Mouse (Mus musculus) midbrain, embryonic 10.5 days (tissue): ENCODE results near the gene Crip3. TPM values are rescaled to one million over a fixed set of nuclear protein-coding genes. Genes with fewer than 3 reads are reported as not detected.

ENCODE experiments used
- DNase-seq: peaks from one replicate; pipeline ENCODE4 v3.0.0-alpha.2; 2017; ENCODE audit warnings: low spot score
- H3K27ac ChIP-seq: fragments of 300-500 bp; sonication (generic); replicated peaks from 2 replicates; pipeline ENCODE4 v1.5.1; 2016; ENCODE audit warnings: mild to moderate bottlenecking
- H3K27me3 ChIP-seq: fragments of 300-500 bp; sonication (generic); 2 replicates; pipeline ENCODE4 v1.6.1; 2016; ENCODE audit warnings: low read depth, mild to moderate bottlenecking; ENCODE audit not compliant: poor library complexity, severe bottlenecking
- H3K36me3 ChIP-seq: fragments of 300-500 bp; sonication (generic); 2 replicates; pipeline ENCODE4 v1.6.1; 2016; ENCODE audit warnings: mild to moderate bottlenecking, moderate library complexity
- H3K4me1 ChIP-seq: fragments of 300-500 bp; sonication (generic); 2 replicates; pipeline ENCODE4 v1.6.1; 2016
- H3K4me3 ChIP-seq: fragments of 300-500 bp; sonication (generic); 2 replicates; pipeline ENCODE4 v1.5.1; 2016; ENCODE audit warnings: mild to moderate bottlenecking, moderate library complexity
- H3K9me3 ChIP-seq: fragments of 300-500 bp; sonication (generic); replicated peaks from 2 replicates; pipeline ENCODE4 v1.6.1; 2016; ENCODE audit warnings: mild to moderate bottlenecking
- WGBS: fragments of 180-500 bp; shearing (Covaris S2); methylation state at CpG from one replicate; pipeline ENCODE4 v1.1.7; 2016; 5-methylcytosine and 5-hydroxymethylcytosine counted together
- polyA plus RNA-seq: library from polyadenylated mRNA; unstranded; fragments of >200 nt; fragmentation: Nextera tagmentation; extraction: Ambion mirVana; gene quantifications from 2 replicates; pipeline ENCODE4 v1.2.1, GENCODE M21; 2016

Gene Crip3
- polyA plus RNA-seq, 1 experiment from 2014 or later, result 0.85 TPM

GRCm38 (mm10) chr17:46438298-46438873 is 9.7 kb downstream of the Crip3 start, which contains the start of gene Slc22a7:
TSS of gene Slc22a7 (minus strand) at chr17:46438457.
- H3K36me3 ChIP-seq, result no peaks in the 10 kb centered on the region
- H3K27me3 ChIP-seq, result peaks cover 71% of the 10 kb centered on the region
- peaks cover 35% of the 10 kb centered on the region for H3K4me1 ChIP-seq
- H3K4me3 ChIP-seq, result peak within 1 kb of the TSS; percentile 26; the same call in 1 of the 2 replicates
- WGBS, result 86% methylated on average over 4 of the region's 4 CpGs
- H3K9me3 ChIP-seq, result no peaks in the 10 kb centered on the region
- H3K27ac ChIP-seq, result no peak within 1 kb of the TSS
- no peak for DNase-seq

- Histone ChIP-seq H3K27ac (no peak overlapping the region), H3K4me1 (peaks cover 28% of the 10 kb centered on the region), H3K36me3 (no peaks in the 10 kb centered on the region), H3K4me3 (no peak overlapping the region), H3K9me3 (no peaks in the 10 kb centered on the region), H3K27me3 (peaks cover 75% of the 10 kb centered on the region)
- DNase-seq, result no peak
- WGBS, result 94% methylated on average over 10 of the region's 10 CpGs
Measured at GRCm38 (mm10) chr17:46439176-46439575, 10.4 kb downstream of the Crip3 start.

GRCm38 (mm10) chr17:46444839-46445579 is 16.3 kb downstream of the Crip3 start:
- peaks cover 42% of the 10 kb centered on the region for H3K4me1 ChIP-seq
- DNase-seq, result peak; percentile 42
- H3K27ac ChIP-seq, result peak overlapping the region; percentile 77
- 2% methylated on average over 50 of the region's 50 CpGs for WGBS
- H3K4me3 ChIP-seq, result peak overlapping the region; percentile 53
- no peaks in the 10 kb centered on the region for H3K9me3 ChIP-seq
- no peaks in the 10 kb centered on the region for H3K36me3 ChIP-seq
- peaks cover 68% of the 10 kb centered on the region for H3K27me3 ChIP-seq

- no peaks in the 10 kb centered on the region for H3K9me3 ChIP-seq
- peaks cover 42% of the 10 kb centered on the region for H3K4me1 ChIP-seq
- H3K27ac ChIP-seq, result 0 out of 2 replicates have a peak overlapping the region, but pooled peaks have one; percentile 6
- no peak for DNase-seq
- no peaks in the 10 kb centered on the region for H3K36me3 ChIP-seq
- H3K27me3 ChIP-seq, result peaks cover 63% of the 10 kb centered on the region
- 90% methylated on average over 16 of the region's 16 CpGs for WGBS
- H3K4me3 ChIP-seq, result peak overlapping the region; percentile 53; the same call in 1 of the 2 replicates
Measured at GRCm38 (mm10) chr17:46446264-46446663, 17.5 kb downstream of the Crip3 start.

DNA sequence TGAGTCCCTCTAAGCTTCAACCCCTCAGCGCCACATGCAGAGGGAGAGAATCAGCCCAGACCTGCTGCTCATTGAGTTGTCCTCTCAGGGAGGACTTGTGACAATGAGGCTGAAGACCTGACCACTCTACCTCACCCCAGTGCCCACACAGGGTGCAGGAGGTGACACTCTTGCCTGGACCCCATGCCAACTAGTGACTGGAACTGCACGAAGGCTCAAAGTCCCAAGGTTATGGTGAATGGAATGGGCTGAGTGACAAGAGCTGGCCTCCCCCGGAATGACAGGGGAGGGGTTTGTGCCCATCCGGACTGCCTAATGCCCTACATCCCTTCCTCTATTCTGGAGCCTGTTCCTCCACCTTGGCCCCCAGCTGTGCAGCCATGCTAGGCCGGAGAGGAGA is 24.0 kb downstream of the Crip3 start:
- 32% methylated on average over 5 of the region's 5 CpGs for WGBS
- peaks cover 45% of the 10 kb centered on the region for H3K4me1 ChIP-seq
- peak overlapping the region; percentile 81; the same call in 1 of the 2 replicates for H3K27ac ChIP-seq
- H3K9me3 ChIP-seq, result no peaks in the 10 kb centered on the region
- peaks cover 61% of the 10 kb centered on the region for H3K27me3 ChIP-seq
- H3K4me3 ChIP-seq, result 0 out of 2 replicates have a peak overlapping the region, but pooled peaks have one; percentile 2
- no peaks in the 10 kb centered on the region for H3K36me3 ChIP-seq
- no peak for DNase-seq

DNA sequence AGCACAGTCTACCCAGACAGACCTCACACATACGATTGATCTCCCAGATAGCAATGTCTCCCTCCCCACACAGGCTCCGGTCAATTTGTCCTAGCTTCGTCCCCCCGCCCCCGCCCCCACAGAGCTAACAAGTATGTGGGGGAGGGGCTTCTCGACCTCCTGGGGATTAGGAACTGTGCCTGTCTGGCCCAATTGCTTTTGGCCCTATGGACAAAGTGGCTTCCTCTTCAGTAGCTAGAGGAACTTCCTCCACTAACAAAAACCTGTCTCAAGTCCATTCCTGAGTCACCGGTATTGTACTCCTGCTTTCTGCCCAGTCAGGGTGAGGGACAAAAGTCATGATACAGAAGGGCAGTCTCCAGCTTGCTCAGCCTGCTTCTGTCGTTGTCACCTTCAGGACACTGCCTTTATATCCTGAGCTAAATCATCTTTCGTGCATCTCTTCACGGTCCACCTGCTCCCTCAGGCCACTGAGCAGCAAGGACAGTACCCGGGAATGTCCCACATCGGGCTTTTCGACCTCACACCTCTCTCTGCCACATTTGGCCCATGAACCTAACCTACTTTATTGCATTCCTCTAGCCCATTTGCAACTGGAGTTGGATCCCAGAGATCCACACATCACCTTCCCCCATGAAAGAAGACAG is 24.7 kb downstream of the Crip3 start:
- Histone ChIP-seq H3K9me3 (no peaks in the 10 kb centered on the region), H3K4me1 (peaks cover 51% of the 10 kb centered on the region), H3K27me3 (peaks cover 69% of the 10 kb centered on the region), H3K36me3 (no peaks in the 10 kb centered on the region), H3K4me3 (peak overlapping the region; percentile 58), H3K27ac (peak overlapping the region; percentile 81)
- DNase-seq, result no peak
- WGBS, result 8% methylated on average over 13 of the region's 13 CpGs

GRCm38 (mm10) chr17:46453970-46454411 is 25.3 kb downstream of the Crip3 start:
- no peaks in the 10 kb centered on the region for H3K36me3 ChIP-seq
- peaks cover 74% of the 10 kb centered on the region for H3K27me3 ChIP-seq
- no peaks in the 10 kb centered on the region for H3K9me3 ChIP-seq
- H3K4me3 ChIP-seq, result peak overlapping the region; percentile 58
- peak; percentile 33 for DNase-seq
- WGBS, result 2% methylated on average over 26 of the region's 26 CpGs
- H3K4me1 ChIP-seq, result peaks cover 53% of the 10 kb centered on the region
- H3K27ac ChIP-seq, result peak overlapping the region; percentile 81

GRCm38 (mm10) chr17:46454539-46454938 is 25.8 kb downstream of the Crip3 start:
- no peaks in the 10 kb centered on the region for H3K36me3 ChIP-seq
- no peaks in the 10 kb centered on the region for H3K9me3 ChIP-seq
- DNase-seq, result peak; percentile 35
- H3K27ac ChIP-seq, result peak overlapping the region; percentile 81
- H3K4me1 ChIP-seq, result peaks cover 53% of the 10 kb centered on the region
- H3K27me3 ChIP-seq, result peaks cover 80% of the 10 kb centered on the region
- under 1% methylated on average over 9 of the region's 9 CpGs for WGBS
- peak overlapping the region; percentile 58 for H3K4me3 ChIP-seq

GRCm38 (mm10) chr17:46455110-46455691 is 26.5 kb downstream of the Crip3 start:
- Histone ChIP-seq H3K9me3 (no peaks in the 10 kb centered on the region), H3K4me1 (peaks cover 53% of the 10 kb centered on the region), H3K27me3 (peaks cover 86% of the 10 kb centered on the region), H3K36me3 (0 out of 2 replicates have a peak, but pooled peaks cover 4% of the 10 kb centered on the region), H3K4me3 (peak overlapping the region; percentile 58), H3K27ac (peak overlapping the region; percentile 81)
- WGBS, result 2% methylated on average over 33 of the region's 33 CpGs
- peak; percentile 65 for DNase-seq

DNA sequence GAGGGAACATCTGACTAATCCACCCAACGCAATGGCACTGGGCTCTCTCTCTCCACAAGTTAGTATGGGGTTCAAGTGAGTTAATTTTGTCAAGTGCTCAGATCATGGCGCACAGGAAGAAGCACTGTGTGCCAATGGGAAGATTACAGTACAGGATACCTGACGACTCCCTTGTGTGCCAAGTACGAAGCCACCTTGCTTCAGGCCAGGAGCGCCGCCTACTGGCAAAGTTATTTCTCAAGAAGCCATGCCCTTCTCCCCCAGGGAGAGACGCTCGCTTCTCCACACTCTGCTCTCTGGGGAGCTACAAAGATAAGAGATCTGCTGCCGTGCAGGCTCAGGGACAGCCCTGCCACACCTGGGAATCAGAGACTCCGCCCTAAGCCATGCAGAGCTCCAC is 29.1 kb downstream of the Crip3 start:
- DNase-seq, result no peak
- peaks cover 59% of the 10 kb centered on the region for H3K4me1 ChIP-seq
- no peak overlapping the region for H3K27ac ChIP-seq
- WGBS, result 13% methylated on average over 10 of the region's 10 CpGs
- peaks cover 98% of the 10 kb centered on the region for H3K27me3 ChIP-seq
- H3K4me3 ChIP-seq, result no peak overlapping the region
- H3K9me3 ChIP-seq, result no peaks in the 10 kb centered on the region
- H3K36me3 ChIP-seq, result 0 out of 2 replicates have a peak, but pooled peaks cover 6% of the 10 kb centered on the region

DNA sequence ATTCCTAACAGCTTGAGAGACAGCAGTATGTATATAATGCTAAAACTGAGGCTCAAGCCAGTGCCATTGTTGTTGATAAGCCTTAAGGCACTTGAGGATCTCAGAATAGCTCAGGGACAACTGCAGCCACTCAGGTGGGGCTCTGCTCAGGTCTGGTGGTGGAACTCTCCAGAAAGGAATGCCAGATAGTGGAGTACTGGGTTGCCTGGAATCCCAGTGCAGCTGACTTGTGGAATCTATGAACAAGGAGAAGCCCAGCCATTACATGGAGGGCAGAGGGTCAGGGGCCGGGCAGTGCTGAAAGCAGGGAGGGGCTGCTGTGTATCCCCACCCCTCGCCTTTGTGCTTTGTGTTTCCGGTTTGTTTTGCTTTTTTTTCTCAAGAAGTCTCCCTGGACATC is 29.7 kb downstream of the Crip3 start:
- H3K4me3 ChIP-seq, result no peak overlapping the region
- 66% methylated on average over 3 of the region's 3 CpGs for WGBS
- H3K36me3 ChIP-seq, result 0 out of 2 replicates have a peak, but pooled peaks cover 6% of the 10 kb centered on the region
- peaks cover 94% of the 10 kb centered on the region for H3K27me3 ChIP-seq
- H3K9me3 ChIP-seq, result no peaks in the 10 kb centered on the region
- no peak overlapping the region for H3K27ac ChIP-seq
- no peak for DNase-seq
- H3K4me1 ChIP-seq, result peaks cover 52% of the 10 kb centered on the region

- Histone ChIP-seq H3K4me1 (peaks cover 30% of the 10 kb centered on the region), H3K27me3 (peaks cover 71% of the 10 kb centered on the region), H3K36me3 (peaks cover 6% of the 10 kb centered on the region; the same call in 1 of the 2 replicates), H3K4me3 (peak overlapping the region; percentile 47), H3K9me3 (no peaks in the 10 kb centered on the region), H3K27ac (no peak overlapping the region)
- 2% methylated on average over 32 of the region's 32 CpGs for WGBS
- no peak for DNase-seq
Measured at GRCm38 (mm10) chr17:46460673-46461072, 31.9 kb downstream of the Crip3 start.
